Mouse (Mus musculus) brain, embryonic 18.5 days (tissue): ENCODE results near the gene Prkce.

ENCODE experiments used
- DNase-seq: peaks from one replicate; pipeline ENCODE4 v3.0.0-alpha.2; 2012; ENCODE audit warnings: low read depth, low spot score

Prkce gene

GRCm38 (mm10) chr17:86407921-86408613 lies 240.5 kb downstream of the Prkce start:
- DNase-seq: no peak

GRCm38 (mm10) chr17:86408614-86409006 lies 241.0 kb downstream of the Prkce start:
- DNase-seq: no peak

- DNase-seq: no peak
Observed at GRCm38 (mm10) chr17:86409485-86409884, 241.9 kb downstream of the Prkce start.

DNA sequence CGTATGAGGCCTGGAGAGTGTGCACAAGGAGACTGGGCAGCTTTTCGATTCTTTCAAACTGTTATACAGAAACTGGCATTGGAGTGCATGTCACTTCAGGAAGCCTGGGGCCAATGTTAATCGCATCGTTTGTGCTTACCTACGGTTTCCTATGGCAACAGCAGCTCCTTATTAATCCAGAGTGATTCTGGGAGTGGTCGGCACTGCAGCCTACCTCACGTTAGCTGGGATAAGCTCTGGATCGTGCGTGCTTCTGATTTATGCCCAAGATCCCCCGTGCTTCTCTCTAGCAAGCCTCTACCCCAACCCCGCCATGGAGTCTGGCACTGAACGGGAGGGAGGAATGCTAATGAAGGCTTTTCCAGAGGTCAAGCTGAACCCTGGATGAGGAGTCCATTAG lies 242.9 kb downstream of the Prkce start:
- no peak for DNase-seq

DNA sequence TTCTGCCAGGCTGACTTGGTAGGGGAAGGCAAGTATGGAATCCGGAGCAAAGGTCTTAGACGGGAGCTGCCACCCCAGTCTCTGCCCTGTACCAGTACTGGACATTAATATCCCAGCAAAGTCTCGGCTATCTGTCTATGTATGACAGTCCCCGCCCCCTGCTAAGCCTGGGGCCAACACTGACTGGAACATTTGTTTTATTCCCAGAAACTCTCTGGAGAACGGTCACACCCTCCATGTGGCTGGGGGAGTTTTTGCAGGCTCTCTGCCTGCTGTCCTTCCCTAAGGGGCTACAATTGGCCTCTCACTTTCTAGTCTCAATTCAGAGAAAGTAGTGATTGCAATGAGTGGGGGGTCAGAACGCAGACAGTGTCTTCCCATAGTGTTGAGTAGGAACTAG lies 244.6 kb downstream of the Prkce start:
- DNase-seq: no peak

GRCm38 (mm10) chr17:86414608-86415007 lies 247.0 kb downstream of the Prkce start:
- no peak for DNase-seq

GRCm38 (mm10) chr17:86415989-86416388 lies 248.4 kb downstream of the Prkce start:
- DNase-seq: no peak

- no peak for DNase-seq
Observed at GRCm38 (mm10) chr17:86418334-86418733, 250.7 kb downstream of the Prkce start.

DNA sequence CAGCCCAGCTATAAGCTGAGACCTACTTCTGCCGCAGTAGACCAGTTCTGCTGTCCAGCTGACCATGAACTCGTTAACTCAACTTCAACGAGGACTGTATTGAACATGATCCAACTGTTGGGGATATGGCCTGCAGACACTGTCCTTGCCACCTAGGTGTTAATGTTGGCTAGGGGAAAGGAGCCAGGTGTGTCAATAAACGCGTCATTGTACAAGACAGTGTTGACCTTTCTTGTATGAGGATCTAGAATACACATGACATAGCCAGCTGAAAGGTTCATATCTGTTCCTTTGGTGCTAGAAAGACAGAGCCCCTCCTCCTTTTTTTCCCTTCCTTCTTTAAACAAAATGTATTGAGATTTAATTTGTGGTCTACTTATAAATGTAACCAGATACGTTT lies 251.6 kb downstream of the Prkce start:
- no peak for DNase-seq

DNA sequence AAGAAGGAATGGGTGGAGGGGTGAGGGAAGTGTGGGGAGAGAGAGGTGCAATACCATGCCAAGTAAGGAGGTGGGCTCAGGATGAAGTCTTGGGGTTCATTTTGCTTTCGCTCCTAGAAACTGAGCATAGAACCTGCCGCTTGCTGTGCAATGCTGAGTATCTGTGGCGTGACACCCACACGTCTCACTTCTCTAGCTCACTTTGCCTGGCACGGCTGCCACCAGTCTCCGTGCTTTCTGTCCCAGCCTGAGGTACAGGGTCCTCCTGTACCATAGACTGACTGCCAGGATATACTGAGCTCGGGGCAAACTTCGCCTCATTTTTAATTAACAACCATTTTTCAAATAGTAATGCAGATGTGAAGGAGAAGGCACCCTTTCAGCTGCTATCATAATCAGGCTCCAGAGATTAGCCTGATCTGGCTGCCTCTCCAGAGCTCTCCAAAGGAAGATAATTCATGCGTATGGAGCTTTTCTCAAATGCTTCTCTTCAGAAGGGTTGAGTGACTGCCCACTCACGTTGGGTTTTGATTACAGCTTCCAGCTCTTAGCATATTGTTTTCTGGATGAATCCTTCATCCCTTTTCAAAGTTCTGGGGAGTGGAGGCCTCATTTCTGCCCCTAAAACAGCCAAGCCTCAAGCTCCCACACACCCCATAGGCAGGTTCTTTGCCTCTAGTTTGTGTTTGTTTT lies 253.2 kb downstream of the Prkce start:
- DNase-seq: no peak

DNA sequence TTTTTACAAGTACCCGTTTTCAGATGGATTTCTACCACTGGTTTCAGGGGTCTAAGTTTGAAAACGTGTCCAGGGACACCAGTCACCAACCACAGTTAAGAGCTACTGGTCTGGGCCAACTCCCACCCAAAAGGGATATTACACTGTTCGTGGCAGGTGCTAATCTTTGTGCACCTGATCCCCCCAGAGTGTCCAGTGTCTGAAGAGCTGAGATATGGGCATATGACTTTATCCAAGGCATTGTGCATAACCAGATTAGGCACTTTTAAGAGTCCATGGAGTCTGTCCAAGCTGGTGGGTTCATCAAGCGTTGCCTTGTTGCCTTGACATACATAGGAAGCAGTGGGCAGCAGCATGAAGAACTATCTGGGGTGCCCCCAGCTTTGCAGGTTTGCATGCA lies 254.4 kb downstream of the Prkce start:
- no peak for DNase-seq

DNA sequence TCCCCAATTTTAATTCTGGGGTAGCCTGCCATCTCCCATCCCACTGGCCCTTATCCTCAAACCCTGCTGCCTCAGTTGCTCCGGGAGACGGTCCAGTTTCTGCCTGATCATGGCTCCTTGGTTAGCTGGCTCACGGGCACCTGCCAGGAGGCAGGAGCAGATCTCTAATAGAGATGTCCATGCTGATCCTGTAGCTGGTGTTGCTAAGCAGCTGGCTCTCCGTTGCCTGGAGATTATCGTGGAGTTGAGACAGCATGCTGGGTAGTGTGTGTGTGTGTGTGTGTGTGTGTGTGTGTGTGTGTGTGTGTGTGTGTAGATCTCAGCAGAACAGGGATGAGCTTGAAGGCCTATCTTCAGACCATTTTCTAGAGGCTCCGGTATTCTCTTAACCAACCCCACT lies 262.3 kb downstream of the Prkce start:
- DNase-seq: no peak

DNA sequence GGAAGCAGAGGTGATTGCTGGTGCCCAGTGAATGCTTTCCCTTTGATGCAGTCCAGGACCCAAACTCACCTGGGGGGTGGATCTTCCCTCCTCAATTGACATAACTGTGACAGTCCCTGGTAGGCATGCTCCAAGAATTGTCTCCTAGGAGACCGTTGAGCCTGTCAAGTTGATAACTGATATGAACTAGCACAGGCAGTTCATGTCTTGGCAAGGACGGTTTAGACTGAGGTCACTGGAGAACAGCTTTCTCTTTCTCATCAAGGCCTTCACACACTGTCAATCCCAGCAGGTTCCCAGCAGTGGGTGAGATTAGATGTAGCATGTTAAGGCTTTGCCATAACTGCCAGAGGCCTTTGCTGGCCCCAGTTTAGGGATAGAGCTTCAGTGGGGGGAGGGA lies 265.5 kb downstream of the Prkce start:
- no peak for DNase-seq

DNA sequence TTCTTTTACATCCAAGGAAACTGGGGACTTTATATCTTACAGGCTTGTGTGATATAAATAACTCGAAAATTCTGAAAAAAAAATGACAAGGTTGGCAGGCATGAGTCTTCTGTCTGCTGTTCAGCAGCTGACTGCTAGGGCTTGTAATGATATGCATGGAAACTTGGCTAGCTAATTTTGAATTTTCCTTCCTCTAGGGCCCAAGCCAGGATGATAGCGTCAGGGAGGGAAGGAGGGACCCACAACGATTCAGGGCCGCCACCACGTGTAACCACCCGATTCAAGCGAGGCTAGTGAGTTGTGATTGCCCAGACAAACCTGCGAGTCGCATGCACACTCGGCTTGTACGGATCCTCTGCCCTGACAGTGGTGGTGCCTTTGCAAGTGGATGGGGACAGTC lies 266.2 kb downstream of the Prkce start:
- no peak for DNase-seq

GRCm38 (mm10) chr17:86434781-86435180 lies 267.2 kb downstream of the Prkce start:
- no peak for DNase-seq

- no peak for DNase-seq
Observed at GRCm38 (mm10) chr17:86435570-86435969, 268.0 kb downstream of the Prkce start.

- no peak for DNase-seq
Observed at GRCm38 (mm10) chr17:86435984-86436383, 268.4 kb downstream of the Prkce start.

GRCm38 (mm10) chr17:86436583-86437370 lies 269.2 kb downstream of the Prkce start:
- no peak for DNase-seq

DNA sequence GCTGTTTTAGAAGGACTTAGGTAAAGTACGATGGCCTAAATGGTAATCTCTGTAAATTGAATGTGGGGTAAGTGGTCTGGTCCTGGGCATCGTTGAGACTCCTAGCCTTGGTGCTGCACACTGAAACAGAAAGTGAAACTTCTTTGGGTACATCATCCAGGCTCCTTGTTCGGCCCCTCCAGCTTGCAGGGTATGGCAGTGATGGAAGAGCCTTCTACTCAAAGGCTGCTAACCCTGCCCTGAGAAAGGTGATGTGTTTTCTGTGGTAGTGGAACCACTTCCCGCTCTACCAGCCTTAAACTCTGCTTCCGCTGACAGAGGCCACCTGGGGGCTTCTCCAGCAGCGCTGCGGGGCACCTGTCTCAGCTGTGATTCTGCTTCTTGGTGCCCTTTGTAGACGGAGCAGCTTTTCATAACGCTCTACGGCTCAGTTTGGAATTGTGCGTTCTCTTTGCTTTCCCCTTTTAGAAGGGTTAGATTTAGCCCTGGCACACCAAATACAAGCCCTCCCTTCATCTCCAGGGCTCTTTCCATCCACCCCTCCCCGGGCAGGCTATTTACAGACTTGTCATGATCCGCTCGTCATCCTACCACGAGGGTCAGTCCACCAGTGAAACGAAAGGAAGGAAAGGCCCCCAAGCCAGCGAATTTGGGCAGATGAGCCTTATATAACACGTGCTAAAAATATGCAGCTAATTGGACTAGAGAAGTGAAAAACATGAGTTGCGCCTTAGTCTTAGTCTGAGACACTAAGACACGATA lies 270.1 kb downstream of the Prkce start:
- no peak for DNase-seq

GRCm38 (mm10) chr17:86438278-86438661 lies 270.7 kb downstream of the Prkce start:
- DNase-seq: no peak

DNA sequence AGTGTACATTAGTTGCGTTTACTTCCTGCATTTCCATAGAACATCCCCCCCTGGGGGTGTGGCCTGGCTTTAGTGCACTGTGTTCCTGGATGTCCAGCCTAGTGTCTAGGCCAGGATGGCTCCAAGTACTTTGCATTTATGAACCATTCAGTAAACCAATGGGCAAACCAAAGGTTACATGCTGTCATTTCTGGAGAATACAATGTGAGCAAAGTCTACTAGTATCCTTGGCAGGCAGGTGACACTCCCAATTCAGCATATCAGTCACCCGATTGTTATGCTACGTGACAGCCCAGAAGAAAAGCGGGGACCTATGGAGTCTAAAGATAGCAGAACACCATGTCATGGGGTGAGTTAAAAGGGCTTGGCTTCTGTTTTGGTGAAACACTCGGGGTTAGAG lies 271.2 kb downstream of the Prkce start:
- DNase-seq: no peak

- no peak for DNase-seq
Observed at GRCm38 (mm10) chr17:86441098-86441497, 273.5 kb downstream of the Prkce start.
